Mouse (Mus musculus) limb, embryonic 14.5 days (tissue): ENCODE data around the gene Vezf1. TPM values are rescaled to one million over a fixed set of nuclear protein-coding genes. Genes with fewer than 3 reads are reported as not detected.

Experiments
- ATAC-seq: fragments of 200-750 bp; cut with Nextera tagmentation; 2 replicates; pipeline ENCODE4 v1.8.0; 2017; ENCODE audit warnings: low read depth, moderate number of reproducible peaks, moderate TSS enrichment; ENCODE audit not compliant: low FRiP score
- DNase-seq: peaks from one replicate; pipeline ENCODE4 v3.0.0-alpha.2; 2015; ENCODE audit warnings: low spot score
- H3K27ac ChIP-seq: fragments of 300-500 bp; sonication (generic); replicated peaks from 2 replicates; pipeline ENCODE4 v1.5.1; 2014; ENCODE audit warnings: low read depth, mild to moderate bottlenecking, low read length, moderate library complexity, mixed read lengths
- H3K27me3 ChIP-seq: fragments of 300-500 bp; sonication (generic); 2 replicates; pipeline ENCODE4 v1.6.1; 2014; ENCODE audit warnings: low read length, mixed read lengths; ENCODE audit not compliant: control insufficient read depth, insufficient read depth
- H3K36me3 ChIP-seq: fragments of 300-500 bp; sonication (generic); 2 replicates; pipeline ENCODE4 v1.6.1; 2014; ENCODE audit warnings: mild to moderate bottlenecking, low read length, moderate library complexity, mixed read lengths; ENCODE audit not compliant: control insufficient read depth, insufficient read depth
- H3K4me1 ChIP-seq: fragments of 300-500 bp; sonication (generic); 2 replicates; pipeline ENCODE4 v1.6.1; 2014; ENCODE audit warnings: antibody characterized with exemption, low read length, mixed read lengths; ENCODE audit not compliant: control insufficient read depth, insufficient read depth
- H3K4me2 ChIP-seq: fragments of 300-500 bp; sonication (generic); replicated peaks from 2 replicates; pipeline ENCODE4 v1.6.1; 2014; ENCODE audit warnings: low read depth, mild to moderate bottlenecking, low read length, moderate library complexity; ENCODE audit not compliant: severe bottlenecking
- H3K4me3 ChIP-seq: fragments of 300-500 bp; sonication (generic); replicated peaks from 2 replicates; pipeline ENCODE4 v1.5.1; 2014; ENCODE audit warnings: low read length
- H3K9ac ChIP-seq: fragments of 300-500 bp; sonication (generic); 2 replicates; pipeline ENCODE4 v1.6.1; 2014; ENCODE audit warnings: mild to moderate bottlenecking, low read depth, low read length, moderate library complexity; ENCODE audit not compliant: severe bottlenecking
- H3K9me3 ChIP-seq: fragments of 300-500 bp; sonication (generic); 2 replicates; pipeline ENCODE4 v1.6.1; 2016; ENCODE audit warnings: low read length; ENCODE audit not compliant: control insufficient read depth
- POLR2A ChIP-seq: fragments of 200-500 bp; IDR thresholded peaks from 2 replicates; pipeline ENCODE4 v1.8.0; 2012; ENCODE audit warnings: inconsistent platforms, mild to moderate bottlenecking, moderate library complexity, borderline replicate concordance; ENCODE audit not compliant: insufficient read depth, insufficient read length; ENCODE audit errors: extremely low read depth
- WGBS: fragments of 180-500 bp; shearing (Covaris S2); extraction: QIAGEN DNeasy Blood & Tissue Kit; methylation state at CpG from one replicate; pipeline ENCODE4 v1.1.7; 2014; 5-methylcytosine and 5-hydroxymethylcytosine counted together
- polyA plus RNA-seq, 2 experiments: library from polyadenylated mRNA; depleted of rRNA in 1 of 2; stranded (reverse) in 1 of 2; unstranded in 1 of 2; fragments of >200 nt; fragmentation: Nextera tagmentation in 1 of 2; extraction: Ambion mirVana in 1 of 2; gene quantifications; 2 replicates each; pipeline versions ENCODE4 v1.2.1 to v1.2.3; 2012 to 2014

Vezf1 gene
- polyA plus RNA-seq, 2 experiments = 35.3 to 42.7 TPM

DNA sequence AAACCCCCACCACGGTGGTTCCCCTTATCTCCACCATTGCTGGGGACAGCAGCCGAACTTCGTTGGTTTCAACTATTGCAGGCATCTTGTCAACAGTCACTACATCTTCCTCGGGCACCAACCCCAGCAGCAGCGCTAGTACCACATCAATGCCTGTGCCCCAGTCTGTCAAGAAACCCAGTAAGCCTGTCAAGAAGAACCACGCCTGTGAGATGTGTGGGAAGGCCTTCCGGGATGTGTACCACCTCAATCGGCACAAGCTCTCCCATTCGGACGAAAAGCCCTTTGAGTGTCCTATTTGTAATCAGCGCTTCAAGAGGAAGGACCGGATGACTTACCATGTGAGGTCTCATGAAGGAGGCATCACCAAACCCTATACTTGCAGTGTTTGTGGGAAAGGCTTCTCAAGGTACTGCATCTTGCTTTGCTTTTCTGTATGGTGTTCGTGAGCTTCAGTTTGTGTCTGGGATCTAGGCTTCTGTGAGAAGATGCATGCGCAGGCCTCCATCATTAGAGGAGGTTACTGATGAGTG is 5.3 kb downstream of the Vezf1 start:
- DNase-seq (no peak), ATAC-seq (no peak)
- no peak overlapping the region for H3K4me2 ChIP-seq
- H3K9me3 ChIP-seq = no peaks in the 10 kb centered on the region
- no peak overlapping the region for H3K27ac ChIP-seq
- TF ChIP-seq POLR2A = no peak
- peaks cover 16% of the 10 kb centered on the region for H3K4me1 ChIP-seq
- no peak overlapping the region for H3K9ac ChIP-seq
- WGBS = 90% methylated on average over 14 of the region's 14 CpGs
- H3K4me3 ChIP-seq = no peak overlapping the region
- peaks cover 47% of the 10 kb centered on the region for H3K36me3 ChIP-seq
- no peaks in the 10 kb centered on the region for H3K27me3 ChIP-seq

- no peak overlapping the region for H3K4me3 ChIP-seq
- no peak overlapping the region for H3K9ac ChIP-seq
- ATAC-seq (no peak), DNase-seq (no peak)
- WGBS = 93% methylated on average over 1 of the region's 1 CpGs
- H3K36me3 ChIP-seq = peaks cover 69% of the 10 kb centered on the region
- TF ChIP-seq POLR2A = no peak
- peaks cover 6% of the 10 kb centered on the region for H3K4me1 ChIP-seq
- H3K4me2 ChIP-seq = no peak overlapping the region
- H3K27ac ChIP-seq = no peak overlapping the region
- H3K27me3 ChIP-seq = no peaks in the 10 kb centered on the region
- no peaks in the 10 kb centered on the region for H3K9me3 ChIP-seq
These were observed 7.6 kb downstream of the Vezf1 start for GRCm38 (mm10) chr11:88075701-88076100.

GRCm38 (mm10) chr11:88076394-88076793 is 8.3 kb downstream of the Vezf1 start:
- H3K9ac ChIP-seq = no peak overlapping the region
- H3K36me3 ChIP-seq = peaks cover 76% of the 10 kb centered on the region
- ATAC-seq = no peak
- H3K4me2 ChIP-seq = no peak overlapping the region
- WGBS = 79% methylated on average over 1 of the region's 1 CpGs
- no peak overlapping the region for H3K27ac ChIP-seq
- no peak for DNase-seq
- no peaks in the 10 kb centered on the region for H3K9me3 ChIP-seq
- H3K4me3 ChIP-seq = no peak overlapping the region
- TF ChIP-seq POLR2A = no peak
- no peaks in the 10 kb centered on the region for H3K27me3 ChIP-seq
- H3K4me1 ChIP-seq = no peaks in the 10 kb centered on the region

DNA sequence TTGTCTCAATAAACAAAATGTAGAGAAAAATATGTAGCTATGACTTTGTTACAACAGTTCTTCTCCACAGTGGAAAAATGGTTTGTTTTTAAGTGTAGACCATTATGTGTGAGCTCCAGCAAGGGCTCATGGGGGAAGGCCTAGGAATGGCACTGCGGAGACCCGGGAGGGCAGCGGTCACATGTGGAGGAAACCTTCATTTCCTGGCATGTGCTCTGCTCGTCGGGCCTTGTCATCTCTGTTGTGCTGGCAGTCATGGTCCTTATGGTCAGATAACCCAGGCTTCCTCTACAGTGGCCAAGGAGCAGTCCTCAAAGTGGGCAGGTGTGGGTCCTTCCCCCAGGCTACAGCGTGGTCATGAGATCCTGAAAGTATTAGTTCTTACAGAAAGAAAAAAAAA is 15.6 kb downstream of the Vezf1 start:
- Histone ChIP-seq H3K36me3 (peaks cover 53% of the 10 kb centered on the region), H3K4me3 (no peak overlapping the region), H3K27ac (no peak overlapping the region), H3K4me2 (no peak overlapping the region), H3K9ac (no peak overlapping the region), H3K27me3 (no peaks in the 10 kb centered on the region), H3K9me3 (no peaks in the 10 kb centered on the region), H3K4me1 (peaks cover 3% of the 10 kb centered on the region; the same call in 1 of the 2 replicates)
- WGBS = 75% methylated on average over 6 of the region's 6 CpGs
- no peak for DNase-seq
- TF ChIP-seq POLR2A = no peak
- ATAC-seq = no peak

DNA sequence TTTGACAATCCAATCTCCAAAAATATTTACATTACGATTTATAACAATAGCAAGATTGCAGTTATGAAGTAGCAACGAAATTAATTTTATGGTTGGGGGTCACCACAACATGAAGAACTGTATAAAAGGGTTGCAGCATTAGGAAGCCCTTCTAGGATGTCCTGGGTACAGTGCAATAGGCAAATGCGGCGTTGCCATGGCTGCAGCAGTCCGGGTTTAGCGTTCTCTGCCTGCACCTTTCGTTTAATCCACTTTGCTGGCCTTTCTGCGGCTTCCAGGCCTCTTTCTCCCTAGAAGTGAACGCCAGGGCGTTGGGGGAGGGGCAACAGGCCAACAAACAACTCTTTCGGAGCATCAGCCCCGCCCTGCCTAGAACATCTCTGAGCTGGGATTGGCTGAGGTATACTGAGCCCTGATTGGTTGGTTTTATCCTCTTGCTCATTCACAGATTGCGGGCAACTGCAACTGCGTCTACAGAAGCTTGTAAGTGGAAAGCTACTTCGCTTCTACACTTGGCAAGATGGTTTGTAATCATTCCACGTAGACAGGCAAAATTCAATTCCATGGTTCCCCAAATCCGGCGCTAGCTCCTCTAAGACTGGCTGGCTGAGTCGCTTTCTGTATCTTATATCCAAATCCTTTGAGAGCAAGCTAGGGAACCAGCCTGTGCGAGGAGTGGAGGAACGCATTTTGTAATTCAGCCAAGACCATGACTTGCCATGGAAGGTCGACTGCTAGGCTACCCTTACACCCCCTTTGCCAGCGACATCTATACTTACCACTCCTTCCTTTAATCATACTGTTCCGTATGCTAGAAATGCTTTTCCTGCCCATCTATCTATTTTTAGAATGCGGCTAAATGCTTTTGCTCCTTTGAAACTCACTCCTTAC is 18.9 kb downstream of the Vezf1 start:
- peak; percentile 97 for DNase-seq
- WGBS = 6% methylated on average over 25 of the region's 25 CpGs
- no peak for TF ChIP-seq POLR2A

More for the DNA sequence above, 18.9 kb downstream of the Vezf1 start:
- Histone ChIP-seq H3K9ac (peak overlapping the region; percentile 44; the same call in 1 of the 2 replicates), H3K27me3 (no peaks in the 10 kb centered on the region), H3K36me3 (peaks cover 20% of the 10 kb centered on the region), H3K27ac (peak overlapping the region; percentile 39), H3K4me2 (peak overlapping the region; percentile 49), H3K4me3 (peak overlapping the region; percentile 29), H3K9me3 (no peaks in the 10 kb centered on the region), H3K4me1 (peaks cover 3% of the 10 kb centered on the region; the same call in 1 of the 2 replicates)
- ATAC-seq = peak; percentile 94
